Mouse (Mus musculus) heart, adult 2 months (tissue): ENCODE measurements at regions not wholly inside any gene's neighbourhood (a gene's known extent, or its start where the extent isn't known, plus 50 kb on each side); places are given as distances from the start of the nearest gene placed in this dataset.

ENCODE experiments used
- DNase-seq, 2 experiments: peaks; one replicate each; pipeline ENCODE4 v3.0.0; 2021
- H3K27ac ChIP-seq: fragments of 200-600 bp; 2 replicates; pipeline ENCODE4 v1.8.1; 2022
- H3K27me3 ChIP-seq: fragments of 200-500 bp; 2 replicates; pipeline ENCODE4 v1.6.1; 2012; ENCODE audit warnings: mild to moderate bottlenecking, low read length, inconsistent platforms, mixed read lengths; ENCODE audit not compliant: control insufficient read depth, insufficient read depth
- H3K36me3 ChIP-seq: fragments of 200-500 bp; 2 replicates; pipeline ENCODE4 v1.6.1; 2012; ENCODE audit warnings: low read length, inconsistent platforms; ENCODE audit not compliant: control insufficient read depth, insufficient read depth
- H3K4me1 ChIP-seq: fragments of 200-500 bp; 2 replicates; pipeline ENCODE4 v1.6.1; 2011; ENCODE audit warnings: low read length; ENCODE audit not compliant: control insufficient read depth, insufficient read depth
- H3K4me3 ChIP-seq: fragments of 200-600 bp; 2 replicates; pipeline ENCODE4 v1.8.1; 2022
- H3K79me2 ChIP-seq: fragments of 200-500 bp; replicated peaks from 2 replicates; pipeline ENCODE4 v1.6.1; 2012; ENCODE audit warnings: mild to moderate bottlenecking, inconsistent platforms, low read length, moderate library complexity, mixed read lengths; ENCODE audit not compliant: control insufficient read depth, insufficient read depth
- H3K9ac ChIP-seq: fragments of 200-500 bp; 2 replicates; pipeline ENCODE4 v1.6.1; 2012; ENCODE audit warnings: low read depth, mild to moderate bottlenecking, control low read depth, inconsistent platforms, low read length, mixed read lengths
- CTCF ChIP-seq: fragments of 200-600 bp; IDR thresholded peaks from 2 replicates; pipeline ENCODE4 v1.8.1; 2022; ENCODE audit warnings: antibody characterized with exemption, mild to moderate bottlenecking, moderate library complexity
- EP300 ChIP-seq: fragments of 200-500 bp; IDR thresholded peaks from 2 replicates; pipeline ENCODE4 v1.6.1; 2011; ENCODE audit warnings: low read depth, low read length, control low read depth; ENCODE audit not compliant: insufficient read depth
- POLR2A ChIP-seq: fragments of 200-500 bp; IDR thresholded peaks from 2 replicates; pipeline ENCODE4 v1.6.1; 2011; ENCODE audit warnings: mild to moderate bottlenecking, low read depth, low read length, control low read depth; ENCODE audit not compliant: insufficient read depth
- WGBS: fragments of 180-500 bp; shearing (Covaris S2); methylation state at CpG from one replicate; pipeline ENCODE4 v1.1.7; 2018; 5-methylcytosine and 5-hydroxymethylcytosine counted together
- intact Hi-C: fragments of 180-260 bp; cut with DNase I; formaldehyde crosslinking; loops from one replicate; pipeline ENCODE4 v1.15.1; 2025

DNA sequence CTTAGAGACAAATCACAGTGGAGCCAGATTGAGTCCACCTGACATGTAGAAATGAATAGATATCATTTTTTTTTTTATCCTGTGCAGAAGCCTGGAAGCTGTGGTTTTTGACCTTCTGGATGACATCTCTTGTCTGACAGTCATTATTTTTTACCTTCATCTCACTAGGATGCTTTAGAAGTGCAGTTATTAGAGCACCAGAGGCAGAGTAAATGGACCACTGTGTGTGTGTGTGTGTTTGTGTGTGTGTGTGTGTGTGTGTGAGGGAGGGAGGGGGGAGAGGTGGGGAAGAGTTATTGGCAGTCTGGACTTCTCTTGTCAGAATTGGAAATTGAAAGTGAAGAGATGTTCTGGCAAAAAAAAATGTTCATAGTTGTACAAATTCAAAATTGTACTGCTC lies 316.5 kb upstream of the Tmprss15 start:
- Histone ChIP-seq H3K79me2 (no peaks in the 10 kb centered on the region), H3K4me1 (no peaks in the 10 kb centered on the region), H3K27ac (no peak overlapping the region), H3K9ac (no peak overlapping the region), H3K4me3 (no peak overlapping the region), H3K36me3 (no peaks in the 10 kb centered on the region), H3K27me3 (no peaks in the 10 kb centered on the region)
- intact Hi-C loops, result no loop called here
- no peak for DNase-seq
- no peak for TF ChIP-seq CTCF
- TF ChIP-seq POLR2A, result no peak
- TF ChIP-seq EP300, result no peak

DNA sequence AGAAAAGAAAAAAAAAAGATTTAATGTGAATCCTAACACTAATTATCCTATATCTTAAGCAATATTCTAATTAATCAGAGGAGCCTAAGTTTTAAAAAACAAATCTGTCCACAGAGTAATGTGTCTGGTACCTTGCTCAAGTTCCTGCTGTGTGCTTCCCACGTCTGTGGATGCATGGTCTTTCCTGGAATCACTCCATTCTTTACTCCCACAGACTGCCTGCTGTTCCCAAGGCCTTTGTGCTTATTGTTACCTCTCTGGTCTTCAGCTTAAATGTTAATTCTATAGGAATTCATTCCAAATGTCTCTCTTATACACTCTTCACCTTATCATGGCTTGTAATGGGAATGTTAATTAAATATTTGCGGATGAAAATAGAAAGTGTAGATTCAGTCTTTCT lies 315.3 kb upstream of the Tmprss15 start:
- Histone ChIP-seq H3K9ac (no peak overlapping the region), H3K4me3 (no peak overlapping the region), H3K27ac (no peak overlapping the region), H3K79me2 (no peaks in the 10 kb centered on the region), H3K27me3 (no peaks in the 10 kb centered on the region), H3K4me1 (no peaks in the 10 kb centered on the region), H3K36me3 (no peaks in the 10 kb centered on the region)
- WGBS, result 64% methylated on average over 2 of the region's 2 CpGs
- no peak for TF ChIP-seq CTCF
- TF ChIP-seq POLR2A, result no peak
- TF ChIP-seq EP300, result no peak
- DNase-seq, result no peak
- intact Hi-C loops, result no loop called here

DNA sequence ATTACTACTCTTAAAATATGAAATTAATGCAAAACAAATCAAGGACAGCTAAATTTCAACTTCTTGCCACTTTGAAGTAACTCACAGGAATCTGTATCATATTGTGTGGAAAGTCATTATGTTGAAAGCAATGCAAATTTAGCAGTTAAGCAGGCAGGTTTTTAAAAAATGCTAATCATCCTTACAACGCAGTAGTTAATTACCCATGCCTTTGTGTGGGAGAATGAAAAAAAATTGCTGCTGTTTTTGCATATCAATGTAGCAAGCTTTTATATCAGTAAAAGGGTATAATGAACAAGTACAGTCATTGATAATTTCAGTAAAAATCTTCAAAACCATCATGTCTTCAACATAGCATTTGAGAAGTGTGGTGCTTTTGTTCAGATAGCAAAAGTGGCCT lies 313.2 kb upstream of the Tmprss15 start:
- no peak for TF ChIP-seq CTCF
- no peak for TF ChIP-seq EP300
- TF ChIP-seq POLR2A, result no peak
- no peaks in the 10 kb centered on the region for H3K27me3 ChIP-seq
- WGBS, result 84% methylated on average over 1 of the region's 1 CpGs
- H3K4me1 ChIP-seq, result no peaks in the 10 kb centered on the region
- intact Hi-C loops, result no loop called here
- no peaks in the 10 kb centered on the region for H3K79me2 ChIP-seq
- H3K4me3 ChIP-seq, result no peak overlapping the region
- no peak overlapping the region for H3K27ac ChIP-seq
- no peak for DNase-seq
- H3K9ac ChIP-seq, result no peak overlapping the region
- no peaks in the 10 kb centered on the region for H3K36me3 ChIP-seq

DNA sequence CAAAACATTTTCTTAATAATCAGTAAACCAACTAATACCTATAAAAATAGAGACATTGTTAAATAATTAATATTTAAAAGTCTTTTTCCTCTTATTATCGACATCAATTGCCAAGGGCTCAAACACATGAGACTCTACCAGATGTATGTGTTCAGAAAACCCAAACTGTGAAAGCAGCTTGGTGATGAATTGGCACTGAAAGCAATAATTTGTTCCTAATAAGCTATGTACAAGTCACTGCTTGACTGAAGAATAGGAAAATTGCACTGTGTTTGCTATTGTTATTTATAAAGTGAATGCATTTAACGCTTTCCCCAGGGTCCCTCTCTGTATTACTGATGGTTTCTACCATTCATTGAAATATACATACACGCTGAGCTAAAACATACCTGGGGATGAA lies 309.2 kb upstream of the Tmprss15 start:
- Histone ChIP-seq H3K4me3 (no peak overlapping the region), H3K9ac (no peak overlapping the region), H3K79me2 (no peaks in the 10 kb centered on the region), H3K27ac (no peak overlapping the region), H3K4me1 (no peaks in the 10 kb centered on the region), H3K27me3 (no peaks in the 10 kb centered on the region), H3K36me3 (no peaks in the 10 kb centered on the region)
- intact Hi-C loops, result no loop called here
- no peak for DNase-seq
- 85% methylated on average over 3 of the region's 3 CpGs for WGBS
- TF ChIP-seq CTCF (no peak), POLR2A (no peak), EP300 (no peak)

DNA sequence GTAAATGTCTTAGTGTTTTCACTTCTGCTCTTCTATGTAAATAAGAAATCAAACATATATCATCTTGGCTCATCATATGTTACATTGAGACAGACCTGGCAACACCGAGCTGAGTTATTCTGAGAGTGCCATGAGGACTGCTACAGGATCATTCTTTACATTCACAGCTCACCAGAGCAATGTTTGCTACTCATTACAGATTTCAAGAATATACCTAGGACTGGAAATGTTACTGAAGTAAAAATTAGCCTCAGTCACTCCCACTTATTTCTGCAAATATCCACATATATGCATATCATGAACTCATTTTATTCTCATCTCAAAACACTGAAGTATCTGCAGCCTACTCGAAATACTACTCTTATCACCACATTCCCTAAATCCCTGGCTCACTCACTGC lies 307.6 kb upstream of the Tmprss15 start:
- intact Hi-C loops, result no loop called here
- no peaks in the 10 kb centered on the region for H3K4me1 ChIP-seq
- no peak for TF ChIP-seq POLR2A
- TF ChIP-seq EP300, result no peak
- TF ChIP-seq CTCF, result no peak
- H3K4me3 ChIP-seq, result no peak overlapping the region
- no peak for DNase-seq
- H3K27me3 ChIP-seq, result no peaks in the 10 kb centered on the region
- H3K27ac ChIP-seq, result no peak overlapping the region
- no peak overlapping the region for H3K9ac ChIP-seq
- H3K36me3 ChIP-seq, result no peaks in the 10 kb centered on the region
- 36% methylated on average over 2 of the region's 2 CpGs for WGBS
- no peaks in the 10 kb centered on the region for H3K79me2 ChIP-seq

DNA sequence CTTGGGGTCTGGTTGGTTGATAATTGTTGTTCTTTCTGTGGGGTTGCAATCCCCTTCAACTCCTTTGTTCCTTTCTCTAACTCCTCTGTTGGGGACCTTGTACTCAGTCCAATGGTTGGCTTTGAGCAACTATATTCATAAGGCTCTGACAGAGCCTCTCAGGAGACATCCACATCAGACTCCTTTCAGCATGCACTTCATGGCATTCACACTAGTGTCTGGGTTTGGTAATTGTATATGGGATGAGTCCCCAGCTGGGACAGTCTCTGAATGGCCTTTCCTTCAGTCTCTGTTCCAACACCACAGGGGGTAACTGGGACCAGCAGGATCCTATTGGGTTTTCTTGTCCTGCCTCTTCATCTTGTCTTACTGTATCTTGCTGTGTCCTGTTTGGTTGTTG lies 303.5 kb upstream of the Tmprss15 start:
- TF ChIP-seq POLR2A (no peak), CTCF (no peak), EP300 (no peak)
- intact Hi-C loops, result no loop called here
- H3K27ac ChIP-seq, result no peak overlapping the region

DNA sequence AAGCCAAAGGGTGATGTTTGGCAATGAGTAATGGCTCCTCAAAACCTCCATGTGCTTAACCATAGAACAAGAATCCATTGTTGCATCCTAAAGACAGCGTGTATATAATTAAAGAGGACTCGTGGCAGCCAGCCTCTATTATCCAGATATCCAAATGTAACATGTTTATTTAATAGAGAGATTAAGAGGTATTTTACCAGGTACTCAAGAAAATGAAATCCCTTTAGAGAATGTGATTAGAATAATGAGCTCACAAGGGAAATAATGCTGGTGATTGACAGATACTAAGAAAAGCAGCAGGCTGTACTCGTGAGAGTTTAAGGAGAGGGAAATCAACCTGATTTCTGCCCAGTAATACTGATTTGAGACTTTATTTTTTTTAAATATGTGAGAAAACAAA lies 295.5 kb upstream of the Tmprss15 start:
- H3K27me3 ChIP-seq, result no peaks in the 10 kb centered on the region
- H3K9ac ChIP-seq, result no peak overlapping the region
- no peak for TF ChIP-seq POLR2A
- no peak for TF ChIP-seq CTCF
- no peak for TF ChIP-seq EP300
- no peaks in the 10 kb centered on the region for H3K36me3 ChIP-seq
- no peaks in the 10 kb centered on the region for H3K79me2 ChIP-seq
- no peak for DNase-seq
- no peaks in the 10 kb centered on the region for H3K4me1 ChIP-seq
- no peak overlapping the region for H3K27ac ChIP-seq
- no peak overlapping the region for H3K4me3 ChIP-seq
- 65% methylated on average over 3 of the region's 3 CpGs for WGBS
- intact Hi-C loops, result no loop called here

More for the DNA sequence above, 303.5 kb upstream of the Tmprss15 start:
- no peaks in the 10 kb centered on the region for H3K36me3 ChIP-seq
- H3K27me3 ChIP-seq, result no peaks in the 10 kb centered on the region
- H3K4me3 ChIP-seq, result no peak overlapping the region
- H3K9ac ChIP-seq, result no peak overlapping the region
- DNase-seq, result no peak
- H3K79me2 ChIP-seq, result no peaks in the 10 kb centered on the region
- no peaks in the 10 kb centered on the region for H3K4me1 ChIP-seq
